Mouse (Mus musculus): ENCODE data around the gene Rnf150.

GRCm38 (mm10) chr8:82898459-82898841, 35.3 kb downstream of the Rnf150 start:
- TF ChIP-seq CTCF (IDR thresholded peaks at IDR 0.05 in 2 of 3, conservative IDR thresholded peaks at IDR 0.05 in 1 of 3; ENCODE audit: control insufficient read depth in 1 of 3, insufficient read depth in 1 of 3, low read depth in 2 of 3, low read length in 3 of 3, poor library complexity in 1 of 3, severe bottlenecking in 1 of 3) (no peak), ZKSCAN1 (IDR thresholded peaks at IDR 0.05; ENCODE audit: low read depth, low read length) (no peak), MAFK (IDR thresholded peaks at IDR 0.05; ENCODE audit: borderline replicate concordance, low read depth, low read length) (no peak)

All from MEL (cell line).